Mouse (Mus musculus) C2C12 (cell line): ENCODE data around the gene Ehhadh.

ENCODE experiments used
- CEBPB ChIP-seq: IDR thresholded peaks from one replicate; pipeline ENCODE4 v1.6.1; 2011; ENCODE audit warnings: low read depth, mild to moderate bottlenecking, control low read depth, moderate library complexity
- CTCF ChIP-seq: IDR thresholded peaks from one replicate; pipeline ENCODE4 v1.5.1; 2011; ENCODE audit not compliant: control insufficient read depth, insufficient read depth, insufficient read length
- MAX ChIP-seq: IDR thresholded peaks from one replicate; pipeline ENCODE4 v1.6.1; 2011; ENCODE audit warnings: mild to moderate bottlenecking, control low read depth
- MYOD1 ChIP-seq: IDR thresholded peaks from one replicate; pipeline ENCODE4 v1.6.1; 2011; ENCODE audit warnings: low read depth; ENCODE audit not compliant: control insufficient read depth, insufficient read length
- USF1 ChIP-seq: IDR thresholded peaks from one replicate; pipeline ENCODE4 v1.6.1; 2011; ENCODE audit warnings: low read depth, mild to moderate bottlenecking, control low read depth, moderate library complexity

GRCm38 (mm10) chr16:21787516-21788353 lies at the start of gene Ehhadh:
- TF ChIP-seq CTCF (no peak), CEBPB (no peak), MYOD1 (no peak), USF1 (no peak), MAX (no peak)
